Mouse (Mus musculus): ENCODE results near the gene Mlxipl.
A peak's percentile ranks its signal among the peaks of the same experiment; 100 is the strongest.

Gene Mlxipl

DNA sequence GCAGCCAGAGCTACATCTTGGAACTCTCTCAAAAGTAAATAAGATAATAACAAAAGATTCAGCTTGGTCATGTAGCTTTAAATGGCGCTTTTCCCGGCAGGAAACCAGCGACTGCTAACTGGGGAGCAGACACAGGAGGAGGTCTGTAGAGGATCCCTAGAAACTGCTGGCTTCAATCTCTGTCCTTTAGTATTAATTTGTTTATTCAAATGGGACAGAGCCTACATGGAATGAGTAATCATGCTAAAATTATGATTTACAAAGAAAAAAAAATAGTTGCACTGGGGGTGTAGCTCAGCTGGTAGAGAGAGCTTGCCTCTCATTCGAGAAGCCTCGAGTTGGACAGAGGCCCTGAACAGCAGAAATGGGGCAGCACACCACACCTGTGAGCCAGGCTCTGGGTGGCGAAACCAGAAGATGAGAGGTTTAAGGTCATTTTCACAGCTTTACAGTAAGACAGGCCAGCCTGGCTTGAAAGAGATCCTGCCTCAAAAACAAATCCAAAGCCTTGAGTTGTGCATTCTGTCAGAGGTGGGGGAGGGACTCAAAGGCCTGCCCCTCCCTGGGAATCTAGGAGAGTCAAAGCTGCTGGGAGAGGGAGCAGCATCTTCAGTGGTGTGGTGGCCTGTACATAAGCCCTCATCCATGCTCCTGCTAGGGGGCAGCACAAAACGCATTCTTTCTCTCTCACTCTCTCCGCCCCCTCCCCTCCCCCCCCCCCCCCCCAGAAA lies 93.6 kb downstream of the Mlxipl start:
- peak in 1 of 2 experiments; percentile 63 for DNase-seq (ENCODE audit: low spot score in 2 of 2)

DNA sequence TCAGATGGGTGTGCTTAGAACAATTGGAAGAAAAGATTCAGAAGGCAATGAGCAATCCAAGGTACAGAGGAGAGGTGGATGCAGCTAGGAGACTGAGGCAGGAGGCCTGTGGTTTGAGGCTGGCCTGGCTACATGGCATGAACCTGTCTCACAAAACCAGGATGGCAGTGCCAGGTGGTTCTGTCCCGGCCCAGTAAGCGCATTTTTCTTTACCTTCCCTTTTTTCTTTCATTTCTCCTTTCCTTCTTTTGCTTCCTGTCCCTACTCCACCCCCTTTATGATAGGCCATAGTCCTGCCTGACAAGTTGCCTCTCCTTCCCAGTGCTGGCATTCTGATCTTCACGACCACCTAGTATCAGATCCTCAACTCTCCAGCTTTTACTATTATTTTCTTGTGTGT lies 95.3 kb downstream of the Mlxipl start:
- no peak for DNase-seq (ENCODE audit: low spot score in 2 of 2)

DNA sequence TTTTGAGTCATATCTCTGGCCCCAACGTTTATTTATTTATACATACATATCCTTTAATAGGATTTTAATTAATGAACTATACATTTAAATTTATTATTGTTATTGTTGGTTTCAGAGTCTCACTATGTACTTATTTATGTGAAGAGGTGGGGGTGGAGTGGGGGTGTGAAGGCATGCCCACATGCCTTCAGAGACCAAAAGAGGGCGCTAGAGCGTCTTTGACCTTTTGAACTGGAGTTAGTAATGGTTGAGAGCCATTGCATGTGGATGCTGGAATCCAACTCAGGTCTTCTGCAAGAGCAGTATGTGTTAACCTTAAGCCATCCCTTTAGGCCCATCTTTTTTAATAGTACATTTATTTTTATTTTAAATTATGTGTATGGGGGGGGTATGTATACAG lies 95.9 kb downstream of the Mlxipl start:
- no peak for DNase-seq (ENCODE audit: low spot score in 2 of 2)

DNA sequence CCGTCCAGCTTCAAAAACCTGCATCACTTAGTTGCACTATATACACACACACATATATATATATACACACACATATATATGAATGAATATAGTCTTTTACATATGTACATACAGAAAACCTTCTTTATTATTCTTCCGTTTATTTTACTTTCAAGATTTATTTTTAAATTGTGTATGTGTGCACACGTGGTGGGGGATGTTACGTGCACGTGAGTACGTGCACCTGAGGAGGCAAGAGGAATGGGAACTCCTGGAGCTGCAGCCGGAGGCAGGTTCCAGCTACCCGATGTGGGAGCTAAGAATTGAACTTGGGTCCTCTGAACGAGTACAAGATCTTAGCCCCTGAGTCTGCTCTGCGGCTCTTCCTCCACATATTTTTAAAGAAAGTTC lies 96.5 kb downstream of the Mlxipl start:
- DNase-seq (ENCODE audit: low spot score in 2 of 2), result no peak

DNA sequence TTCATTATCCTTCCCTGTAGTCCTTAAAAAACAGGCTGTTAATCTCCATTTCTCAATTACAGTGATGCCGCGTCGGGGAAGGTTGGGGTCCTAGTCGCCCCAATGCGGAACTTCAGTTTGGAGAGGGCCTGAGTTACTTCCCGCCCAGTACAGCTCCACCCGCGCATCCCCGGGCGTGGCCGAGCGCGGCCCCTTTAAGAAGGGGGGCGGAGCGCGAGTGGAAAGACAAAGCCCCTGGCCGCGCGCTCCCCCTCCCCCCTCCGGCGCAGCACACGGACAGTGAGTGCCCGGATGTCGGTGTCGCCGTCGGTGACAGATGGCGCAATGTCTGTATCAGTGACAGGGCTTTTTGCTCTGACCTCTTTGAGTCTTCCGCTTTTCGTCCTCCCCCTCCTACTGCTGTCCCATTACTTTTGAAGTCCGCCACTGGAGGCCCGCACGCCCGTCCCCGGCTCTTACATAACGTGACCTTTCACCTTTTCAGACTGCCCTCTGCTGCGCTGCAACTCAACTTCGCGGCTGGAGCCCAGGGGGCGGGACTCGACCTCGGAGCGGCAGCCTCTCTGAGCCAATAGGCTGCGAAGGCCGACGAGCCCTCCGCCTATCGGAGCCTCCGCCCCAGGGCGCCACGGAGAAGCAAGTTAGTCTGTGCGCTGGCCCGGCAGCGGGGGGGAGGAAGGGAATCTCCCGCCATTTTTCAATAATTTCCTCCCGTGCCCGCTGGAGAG lies 97.1 kb downstream of the Mlxipl start, which contains the start of gene Baz1b:
Gene Baz1b (plus strand): TSS at position 644 of the 728 bp plus-strand sequence.
- DNase-seq (ENCODE audit: low spot score in 2 of 2), result peak; percentile 97 to 99

DNA sequence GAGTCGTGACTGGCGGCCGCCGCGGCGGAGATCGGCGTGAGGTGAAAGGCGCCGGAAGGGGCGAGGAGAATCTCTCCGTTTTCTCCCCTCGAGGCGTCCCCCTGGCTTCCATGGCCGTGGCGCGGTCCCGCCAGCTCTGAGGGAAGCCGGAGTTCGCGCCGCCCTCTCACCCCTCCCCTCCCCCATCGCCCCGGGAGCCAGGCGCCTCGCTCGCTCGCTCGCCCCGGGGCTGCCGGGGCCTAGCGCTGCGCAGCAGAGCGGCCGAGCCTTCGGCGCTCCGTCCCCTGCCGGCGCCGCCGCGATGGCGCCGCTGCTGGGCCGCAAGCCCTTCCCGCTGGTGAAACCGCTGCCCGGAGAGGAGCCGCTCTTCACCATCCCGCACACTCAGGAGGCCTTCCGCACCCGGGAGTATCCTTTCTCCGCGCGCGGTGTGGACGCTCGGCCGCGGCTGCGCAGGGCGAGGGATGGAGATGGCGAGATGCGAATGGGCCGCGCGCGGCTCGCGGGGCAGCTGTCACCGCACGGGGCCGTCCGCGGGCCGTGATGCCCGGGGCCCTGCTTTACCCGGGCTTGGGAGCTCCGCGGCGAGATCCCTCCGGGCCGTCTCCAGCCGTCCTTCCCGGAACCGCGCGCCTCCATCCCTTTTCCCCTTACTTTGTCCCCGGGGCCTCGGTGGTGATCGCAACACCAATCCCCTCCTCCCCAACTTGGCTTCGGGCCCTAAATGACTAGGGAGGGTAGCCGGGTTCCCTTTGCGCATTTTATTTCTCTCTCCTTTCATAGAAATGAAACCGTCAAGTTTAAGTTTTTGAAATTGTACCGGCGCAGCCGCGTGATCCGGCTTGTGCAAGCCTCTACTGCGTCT lies 97.9 kb downstream of the Mlxipl start:
- DNase-seq (ENCODE audit: low spot score in 2 of 2), result no peak
